Mouse (Mus musculus) T-helper 2 cell (primary cell): Measurements from ENCODE around the gene Ino80.
"Not testable (repeated sequence)": the region's sequence is repeated elsewhere in the genome, so short reads cannot be mapped to it uniquely, and the experiment has no call there.

ENCODE experiments used
- in situ Hi-C: fragments of 300-600 bp; cut with MboI, MseI; formaldehyde crosslinking; loops from one replicate; pipeline ENCODE4 v1.15.1; 2025; ENCODE audit warnings: high pct_unique_total_duplicates

Ino80 gene

DNA sequence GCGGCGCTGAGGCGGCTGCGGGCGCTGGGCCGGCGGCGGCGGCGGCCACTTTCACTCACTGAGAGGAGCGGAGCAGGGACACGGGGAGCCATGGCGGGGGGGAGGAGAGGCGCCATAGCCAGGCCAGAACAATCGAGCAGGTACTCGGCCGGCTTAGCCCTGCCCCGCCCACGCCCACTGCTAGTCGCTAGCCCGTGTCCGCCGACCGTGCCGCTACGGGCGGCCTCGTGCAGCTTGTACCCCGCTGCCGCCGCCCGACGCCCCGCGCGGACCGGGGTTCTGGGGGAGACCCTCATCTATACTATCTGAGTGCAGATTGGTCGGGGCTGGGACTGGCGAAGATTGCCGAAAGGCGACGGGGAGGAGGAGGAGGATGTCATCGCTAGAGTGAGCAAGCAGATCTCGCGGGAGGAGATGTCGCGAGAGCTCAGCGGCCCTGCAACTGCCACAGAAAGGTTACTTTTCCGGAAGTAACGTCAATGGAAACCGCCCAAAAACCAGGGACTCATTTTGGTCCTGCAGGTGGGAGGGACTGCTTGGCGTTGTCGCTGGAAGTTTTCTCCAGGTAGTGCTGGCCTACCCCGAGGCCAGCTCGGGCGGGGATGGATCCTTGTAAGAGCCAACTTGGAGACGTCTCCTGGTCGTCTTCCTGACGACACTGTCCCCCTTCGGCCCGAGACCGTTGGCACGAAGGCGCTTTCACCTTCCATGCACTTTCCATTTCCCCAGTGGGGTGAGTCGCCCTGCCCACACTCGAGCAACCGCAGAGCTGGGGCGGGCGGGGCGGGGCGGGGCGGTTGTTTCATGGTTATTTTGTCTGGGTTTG, at the start of gene Ino80:
Gene Ino80, minus strand, starts transcription at position 117 of the 826 bp plus-strand sequence.
- in situ Hi-C loops, result no loop called here

DNA sequence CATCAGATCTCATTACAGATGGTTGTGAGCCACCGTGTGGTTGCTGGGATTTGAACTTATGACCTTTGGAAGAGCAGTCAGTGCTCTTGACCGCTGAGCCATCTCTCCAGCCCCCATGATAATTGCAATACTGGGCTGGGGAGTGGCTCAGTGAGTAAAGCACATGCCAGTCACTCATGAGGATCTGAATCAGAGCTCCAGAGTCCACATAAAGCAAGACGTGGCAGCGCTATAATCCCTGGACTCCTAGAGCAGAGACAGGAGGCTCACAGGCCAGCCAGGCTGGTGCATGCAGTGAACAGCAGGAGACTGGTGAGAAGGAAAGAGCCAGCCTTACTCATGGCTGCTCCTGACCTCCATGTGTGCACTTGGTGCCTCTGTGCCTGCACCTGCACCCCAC, 47.9 kb upstream of the Ino80 start:
- in situ Hi-C loops, result loop anchor here (10.0 kb wide), 1 partner anchor 1179 kb away; no protein-coding TSS in a partner anchor

DNA sequence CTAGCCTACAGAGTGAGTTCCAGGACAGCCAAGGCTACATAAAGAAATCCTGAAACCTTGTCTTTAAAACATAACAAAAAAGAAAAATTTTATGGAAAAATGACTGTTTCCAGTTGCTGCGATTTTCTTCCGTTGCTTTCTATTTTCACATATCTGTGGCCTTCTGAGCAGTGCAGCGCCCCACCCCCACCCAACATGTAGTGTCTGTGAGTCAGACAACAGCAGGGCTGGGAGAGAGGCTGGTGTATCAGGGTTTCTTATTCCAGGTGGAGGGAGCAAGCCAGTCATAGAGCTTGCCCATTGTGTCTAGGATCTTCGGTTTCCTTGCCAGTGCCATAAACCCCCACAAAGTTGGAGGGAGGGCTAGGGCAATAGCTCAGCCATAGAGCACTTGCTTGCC, 46.3 kb upstream of the Ino80 start:
- in situ Hi-C loops, result loop anchor here (10.0 kb wide), 1 partner anchor 1181 kb away; no protein-coding TSS in a partner anchor

DNA sequence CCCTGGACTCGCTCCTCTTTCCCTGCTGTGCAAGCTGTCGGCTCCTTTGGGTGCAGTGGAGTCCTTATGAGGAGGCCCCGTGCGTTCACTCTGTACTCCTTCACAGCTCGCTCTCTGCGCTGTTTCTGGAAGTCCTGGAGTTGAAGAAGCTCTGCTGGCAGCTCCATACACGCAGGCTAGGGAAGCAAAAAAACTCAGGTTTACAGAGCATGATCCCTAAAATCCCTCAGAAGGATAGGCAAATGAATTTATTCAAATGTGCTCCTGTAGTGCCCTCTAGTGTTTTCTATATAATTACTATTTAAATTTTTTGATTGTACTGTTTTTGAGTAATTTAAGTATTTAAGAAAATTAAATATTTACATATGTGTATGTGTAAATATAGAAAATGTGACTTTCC, 43.1 kb upstream of the Ino80 start:
- in situ Hi-C loops, result loop anchor here (10.0 kb wide), 1 partner anchor 1184 kb away; no protein-coding TSS in a partner anchor

DNA sequence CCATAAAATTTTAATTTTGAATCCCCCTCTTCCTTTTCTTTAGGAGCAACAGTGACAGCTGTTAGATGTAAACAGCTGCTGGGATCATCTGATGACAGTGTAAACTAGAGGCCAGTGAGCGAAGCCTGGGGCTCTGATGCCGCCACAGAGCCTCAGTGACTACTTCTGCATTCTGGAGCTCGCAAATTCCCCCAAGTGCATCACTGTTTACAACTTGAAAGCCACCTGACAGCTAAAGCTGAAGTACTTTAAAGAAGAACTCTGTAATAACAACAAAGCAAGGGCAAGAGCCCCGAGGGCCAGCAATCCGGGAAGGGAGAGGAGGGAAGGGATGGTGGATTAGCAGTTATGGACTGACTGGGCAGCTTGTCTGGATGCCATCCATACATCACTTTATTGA, 39.3 kb upstream of the Ino80 start:
- in situ Hi-C loops, result no loop called here

DNA sequence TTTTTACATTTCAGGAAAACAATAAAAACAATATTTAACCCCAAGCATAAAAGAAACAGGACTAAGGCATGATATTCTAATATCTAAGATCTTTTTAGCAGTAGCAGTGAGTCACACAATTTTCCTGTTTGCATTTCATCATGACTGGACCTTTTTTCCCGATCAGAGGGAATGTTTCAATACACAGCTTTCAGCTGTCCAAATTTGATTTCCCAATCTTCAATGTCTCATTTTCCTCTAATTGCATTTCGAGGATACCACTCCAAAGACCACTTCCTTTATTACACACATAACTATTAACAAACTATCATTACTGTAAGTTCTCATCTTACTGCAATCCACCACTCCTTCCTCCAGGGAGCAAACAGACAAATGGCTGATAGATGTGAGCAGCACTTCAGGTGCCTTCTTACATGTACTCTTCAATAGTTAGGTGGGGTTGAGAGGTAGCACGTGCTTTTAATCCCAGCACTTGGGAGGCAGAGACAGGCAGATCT, 36.6 kb upstream of the Ino80 start:
- in situ Hi-C loops, result no loop called here

DNA sequence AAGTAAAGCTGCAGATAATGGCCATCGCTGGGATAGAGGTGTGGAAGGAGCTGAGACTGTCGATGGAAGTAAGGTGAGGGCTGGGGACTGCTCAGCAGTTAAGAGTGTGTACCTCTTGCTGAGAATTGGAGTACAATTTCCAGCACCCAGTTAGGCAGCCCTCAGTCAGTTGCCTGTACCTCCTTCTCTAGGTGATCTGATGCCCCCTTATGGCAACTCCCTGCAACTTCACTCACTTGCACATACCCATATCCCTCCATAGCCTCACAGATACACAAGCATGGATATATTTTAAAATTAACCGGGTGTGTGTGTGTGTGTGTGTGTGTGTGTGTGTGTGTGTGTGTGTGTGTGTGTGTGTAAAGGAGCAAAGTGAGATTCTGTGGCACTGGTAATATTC, 34.8 kb upstream of the Ino80 start:
- in situ Hi-C loops, result no loop called here

DNA sequence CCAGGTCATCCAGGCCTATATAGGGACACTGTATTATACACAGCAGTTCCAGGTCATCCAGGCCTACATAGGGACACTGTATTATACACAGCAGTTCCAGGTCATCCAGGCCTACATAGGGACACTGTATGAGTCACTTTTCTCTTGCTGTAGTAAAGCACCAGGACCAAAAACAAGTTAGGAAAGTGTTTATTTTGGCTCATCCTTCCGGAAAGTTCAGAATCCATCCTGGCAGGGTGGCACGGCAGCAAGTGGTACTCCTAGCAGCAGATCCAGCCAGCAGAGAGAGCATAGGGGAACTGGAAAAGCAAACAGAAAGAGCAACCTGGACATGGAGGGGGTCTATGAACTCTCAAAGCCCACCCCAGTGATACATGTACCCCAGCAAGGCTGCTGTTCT, 33.4 kb upstream of the Ino80 start:
- in situ Hi-C loops, result no loop called here

DNA sequence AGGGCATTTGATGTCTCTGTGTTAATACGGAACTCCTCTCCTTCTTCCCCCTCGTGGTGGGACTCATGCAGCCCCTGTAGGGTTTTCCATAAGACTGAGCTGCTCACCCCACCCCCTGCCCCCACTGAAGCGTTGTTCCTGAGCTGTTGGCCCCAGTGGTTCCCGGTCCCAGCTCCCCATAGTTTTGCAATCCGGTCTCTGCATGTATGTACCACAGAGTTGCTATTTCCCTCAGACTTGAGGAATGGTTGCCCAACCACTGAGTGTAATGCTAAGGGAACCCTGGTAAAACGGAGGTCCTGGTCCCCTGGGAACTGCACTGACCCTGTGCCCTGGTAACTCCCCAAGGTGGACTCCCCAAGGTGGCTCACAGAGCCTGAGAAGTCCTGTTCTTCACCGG, 31.0 kb upstream of the Ino80 start:
- in situ Hi-C loops, result not testable (repeated sequence)

DNA sequence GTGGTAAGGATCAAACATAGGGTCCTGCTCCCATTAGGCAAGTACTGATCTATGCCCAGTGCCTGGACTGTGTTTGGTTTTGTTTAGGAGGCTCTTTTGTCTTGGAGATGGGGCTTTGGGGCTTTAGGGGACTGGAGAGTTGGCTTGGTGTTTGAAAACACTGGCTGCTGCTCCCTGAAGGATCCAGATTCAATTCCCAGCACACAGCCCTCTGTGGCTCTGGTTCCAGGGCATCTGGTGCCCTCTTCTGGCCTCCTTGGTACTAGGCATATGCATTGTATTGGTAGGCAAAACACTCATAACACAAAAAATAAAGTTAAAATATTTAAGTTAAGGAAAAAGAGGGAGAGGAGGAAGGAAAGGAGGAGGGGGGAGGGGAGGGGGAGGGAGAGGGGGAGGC, 29.6 kb upstream of the Ino80 start:
- in situ Hi-C loops, result no loop called here

DNA sequence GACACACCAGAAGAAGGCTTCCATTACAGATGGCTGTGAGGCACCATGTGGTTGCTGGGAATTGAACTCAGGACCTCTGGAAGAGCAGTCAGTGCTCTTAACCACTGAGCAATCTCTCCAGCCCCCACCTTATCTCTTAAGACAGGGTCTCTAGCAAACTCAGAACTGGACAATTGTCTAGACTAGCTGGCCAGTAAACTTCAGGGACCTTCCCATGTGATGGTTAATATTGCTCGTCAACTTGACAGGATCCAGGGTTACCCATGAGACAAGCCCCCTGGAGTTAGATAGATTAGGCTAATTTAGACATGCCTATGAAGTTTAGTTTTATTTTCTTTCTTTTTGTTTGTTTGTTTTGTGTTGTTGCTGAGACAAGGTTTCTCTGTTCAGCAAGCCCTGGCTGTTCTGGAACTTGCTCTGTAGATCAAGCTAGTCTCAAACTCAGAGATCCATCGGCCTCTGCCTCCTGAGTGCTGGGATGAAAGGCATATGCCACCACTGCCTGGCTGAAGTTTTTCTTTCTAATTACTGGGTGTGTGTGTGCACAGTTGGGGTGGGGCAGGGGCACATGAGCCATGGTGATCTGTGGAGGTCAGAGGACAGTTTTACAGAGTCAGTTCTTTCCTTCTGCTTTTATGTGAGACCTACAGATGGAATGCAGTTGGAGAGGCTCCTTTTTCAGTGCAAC, 23.6 kb upstream of the Ino80 start:
- in situ Hi-C loops, result no loop called here

DNA sequence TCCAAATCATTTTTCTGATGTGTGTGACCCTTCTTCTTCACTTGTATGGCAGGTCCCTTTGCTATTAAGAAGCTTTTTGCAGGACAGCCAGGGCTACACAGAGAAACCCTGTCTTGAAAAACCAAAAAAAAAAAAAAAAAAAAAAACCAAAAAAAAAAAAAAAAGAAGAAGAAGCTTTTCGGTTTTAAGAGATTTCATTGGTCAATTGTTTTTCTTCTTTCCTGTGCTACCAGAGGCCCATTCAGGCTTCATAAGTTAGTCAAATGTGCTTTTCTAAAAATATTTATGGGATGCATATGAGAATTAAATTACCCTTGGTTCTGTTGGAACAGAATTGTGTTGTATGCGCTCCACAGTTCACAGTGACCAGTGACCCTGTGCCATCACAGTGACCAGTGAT, 21.4 kb upstream of the Ino80 start:
- in situ Hi-C loops, result no loop called here

DNA sequence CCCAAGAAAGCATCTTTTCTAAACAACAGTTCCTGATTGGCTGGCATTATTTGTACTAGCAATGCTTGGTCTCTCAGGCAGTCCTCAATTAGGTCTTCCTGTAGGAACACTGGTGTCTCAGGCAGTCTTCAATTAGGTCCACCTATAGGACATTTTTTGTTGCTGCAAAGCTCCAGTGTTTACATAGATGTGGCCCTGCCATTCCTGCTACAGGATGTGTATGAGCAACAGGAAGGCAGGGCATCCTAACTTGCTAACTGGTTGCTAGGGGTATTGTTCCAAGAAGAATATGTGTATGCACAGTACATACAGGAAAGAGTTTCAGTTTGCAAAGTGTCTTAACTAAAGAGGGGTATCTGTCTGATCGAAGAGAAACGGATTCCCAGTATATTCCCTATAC, 18.6 kb upstream of the Ino80 start:
- in situ Hi-C loops, result no loop called here

DNA sequence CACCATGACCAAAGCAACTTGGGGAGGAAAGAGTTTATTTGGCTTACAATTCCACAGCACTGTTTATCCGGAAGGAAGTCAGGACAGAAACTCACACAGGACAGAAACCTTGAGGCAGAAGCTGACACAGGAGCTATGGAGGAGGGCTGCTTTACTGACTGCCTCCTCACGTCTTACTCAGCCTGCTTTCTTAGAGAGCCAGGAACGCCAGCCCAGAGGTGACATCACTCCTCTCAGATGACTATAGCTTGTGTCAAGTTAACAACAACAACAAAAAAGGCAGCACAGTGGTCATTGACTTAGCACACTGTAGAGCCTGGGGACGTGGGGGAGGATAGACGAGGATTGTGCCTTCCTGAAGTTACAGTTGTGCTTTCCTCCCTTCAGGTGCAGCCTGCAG, 14.5 kb upstream of the Ino80 start:
- in situ Hi-C loops, result no loop called here

DNA sequence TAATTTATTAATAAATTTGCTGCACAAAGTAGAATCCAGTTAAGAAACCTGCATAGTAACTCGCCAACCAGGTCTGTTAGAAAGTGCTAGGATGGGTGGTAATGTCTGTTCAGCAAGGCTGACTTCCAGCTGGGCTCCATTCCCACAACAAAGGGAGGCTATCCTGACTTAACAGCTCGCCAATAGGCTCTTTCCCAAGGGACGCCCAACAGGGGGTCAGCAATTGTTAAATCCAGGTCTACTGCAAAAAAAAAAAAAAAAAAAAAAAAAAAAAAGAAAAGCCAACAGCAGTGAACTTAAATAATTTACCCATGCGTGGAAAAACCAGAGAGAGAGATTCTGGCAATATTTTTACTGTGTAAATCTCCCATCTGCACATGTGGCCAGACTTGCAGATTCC, 9.0 kb upstream of the Ino80 start:
- in situ Hi-C loops, result no loop called here

DNA sequence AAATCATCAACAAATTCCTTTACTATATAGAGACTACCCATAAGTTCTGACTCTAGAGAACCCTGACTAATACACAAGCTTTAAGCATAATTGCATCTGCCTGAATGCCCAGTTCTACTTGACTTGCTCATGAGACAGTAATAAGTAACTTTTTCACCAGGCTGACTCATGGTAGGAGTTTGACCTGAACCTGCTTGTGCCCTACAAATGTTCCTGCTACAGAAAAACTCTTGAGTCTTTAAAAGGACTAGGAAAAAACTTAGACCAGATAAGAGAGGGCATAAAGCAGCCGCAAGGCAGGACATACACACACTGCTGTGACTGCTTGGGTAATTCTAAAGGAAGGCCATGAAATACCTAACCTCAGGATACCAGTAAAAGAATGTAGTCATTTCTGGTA, 4.8 kb upstream of the Ino80 start:
- in situ Hi-C loops, result no loop called here

DNA sequence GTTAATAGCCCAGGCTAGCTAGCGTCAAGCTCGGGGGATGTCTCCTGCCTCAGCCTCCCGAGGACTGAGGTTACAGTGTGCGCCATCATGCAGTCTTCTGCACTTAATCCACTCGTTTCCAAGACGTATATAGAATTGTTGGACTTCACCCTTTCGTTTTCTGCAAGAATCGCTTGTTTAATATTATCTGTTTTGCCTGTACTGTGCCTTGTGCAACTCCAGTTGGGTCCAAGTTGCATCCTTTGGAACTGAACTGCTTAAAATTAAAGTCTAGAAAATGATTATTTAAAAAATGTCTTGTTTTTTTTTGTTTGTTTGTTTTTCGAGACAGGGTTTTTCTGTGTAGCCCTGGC, 886 bp upstream of the Ino80 start:
- in situ Hi-C loops, result no loop called here

DNA sequence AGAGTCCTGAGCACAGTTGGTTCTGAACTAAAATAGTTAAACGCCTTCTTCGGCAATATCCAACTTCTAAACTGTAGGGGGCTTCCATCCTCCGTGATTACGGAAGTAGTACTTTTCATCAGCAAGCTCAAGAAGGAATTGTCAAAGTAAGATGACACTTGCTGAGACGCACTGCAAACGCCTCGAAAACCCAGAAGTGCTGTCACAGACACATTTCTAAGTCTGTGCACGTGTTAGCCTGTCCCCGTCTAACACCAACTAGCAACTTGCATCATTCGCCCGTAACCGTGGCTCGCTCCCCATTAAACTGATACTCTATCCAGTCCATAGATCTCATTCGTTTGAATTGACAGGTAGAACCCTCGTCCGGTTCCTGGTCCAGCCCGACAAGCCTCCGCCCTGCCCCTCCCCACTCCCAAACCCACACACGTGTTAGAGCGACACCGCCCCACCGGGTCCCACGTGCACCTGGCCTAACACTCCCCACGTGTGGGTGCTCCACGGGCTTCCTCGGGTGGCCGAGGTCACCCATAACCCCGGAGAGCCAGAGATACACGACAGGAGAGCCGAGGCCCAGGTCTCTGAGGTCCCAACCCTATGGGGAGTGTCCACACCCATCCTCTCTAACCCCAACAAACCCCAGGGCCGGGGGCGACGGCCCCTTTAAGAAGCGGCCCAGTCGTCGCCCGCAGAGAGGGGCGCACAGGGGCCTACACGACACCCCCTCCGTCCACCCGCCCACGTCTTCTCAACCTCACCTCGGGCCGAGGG, 681 bp downstream of the Ino80 start:
- in situ Hi-C loops, result no loop called here

DNA sequence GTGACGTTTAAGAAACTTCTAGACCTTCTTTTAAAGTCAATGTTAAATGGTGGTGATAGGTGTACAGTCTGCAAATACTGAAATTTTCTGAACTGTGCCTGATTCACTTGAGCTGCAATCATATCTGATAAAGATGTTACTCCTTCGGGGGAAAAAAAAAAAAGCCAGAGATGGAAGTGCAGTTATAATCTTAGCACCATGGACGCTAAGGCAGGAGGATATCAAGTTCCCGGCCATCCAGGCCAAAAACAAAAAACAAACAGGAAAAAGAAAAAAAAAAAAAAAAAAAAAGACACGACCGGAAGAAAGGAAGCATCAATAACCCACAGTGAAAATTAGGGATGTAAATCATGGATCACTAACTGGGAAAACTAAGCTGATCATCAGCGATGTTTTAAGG, 1.3 kb downstream of the Ino80 start:
- in situ Hi-C loops, result no loop called here

DNA sequence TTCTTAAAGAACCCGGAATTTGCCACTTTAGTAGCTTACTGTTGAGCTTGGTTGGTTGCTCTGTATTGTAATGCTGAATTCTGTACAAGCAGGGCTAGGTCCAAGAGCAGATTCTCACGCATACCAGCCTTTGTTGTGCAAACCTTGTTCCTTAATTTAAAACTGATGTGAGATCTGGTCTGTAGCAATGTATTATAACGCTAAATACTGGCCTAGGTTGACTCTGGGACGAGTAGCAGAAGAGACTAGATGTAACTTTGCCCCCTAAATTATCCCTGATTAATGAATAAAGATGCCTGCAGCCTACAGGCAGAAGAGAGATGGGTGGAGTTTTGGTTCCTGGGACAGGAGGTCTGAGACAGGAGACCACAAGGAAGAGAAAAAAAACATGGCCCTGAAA, 13.5 kb downstream of the Ino80 start:
- in situ Hi-C loops, result loop anchor here (10.0 kb wide), 1 partner anchor 1471 kb away; no protein-coding TSS in a partner anchor

DNA sequence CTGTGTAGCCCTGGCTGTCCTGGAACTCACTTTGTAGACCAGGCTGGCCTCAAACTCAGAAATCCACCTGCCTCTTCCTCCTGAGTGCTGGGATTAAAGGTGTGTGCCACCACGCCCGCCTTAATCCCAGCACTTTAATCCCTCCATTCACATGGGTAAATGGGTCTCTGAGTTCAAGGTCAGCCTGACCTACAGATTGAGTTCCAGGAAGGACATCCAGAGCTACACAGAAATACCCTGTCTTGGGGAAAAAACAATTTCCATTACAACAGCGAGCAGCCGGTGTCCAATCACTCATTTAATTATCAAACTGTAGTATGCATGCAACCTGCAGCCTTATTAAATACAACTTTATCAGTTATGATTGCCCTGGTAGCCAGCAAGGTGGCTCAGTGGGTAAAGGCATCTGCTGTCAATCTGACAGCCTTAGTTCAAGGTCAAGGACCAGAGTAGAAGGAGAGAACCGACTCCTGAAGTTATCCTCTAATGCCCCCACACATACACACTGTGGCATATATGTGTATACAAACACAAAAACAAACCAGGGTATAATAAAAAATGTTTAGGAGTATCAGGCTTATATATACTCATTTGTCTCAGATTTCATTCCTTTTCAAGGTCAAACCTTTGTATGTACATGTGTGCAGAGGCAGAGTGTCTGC, 14.2 kb downstream of the Ino80 start:
- in situ Hi-C loops, result loop anchor here (10.0 kb wide), 1 partner anchor 1472 kb away; no protein-coding TSS in a partner anchor
